Mouse (Mus musculus) v-Abl transformed pro-B cells (cell line): Measurements from ENCODE around the gene 6330409D20Rik.

Experiments
- in situ Hi-C, 2 experiments: fragments of 400-800 bp; cut with MboI; formaldehyde crosslinking; loops; one replicate each; pipeline ENCODE4 v1.15.1; 2025; ENCODE audit not compliant: unreplicated experiment in 2 of 2

Gene 6330409D20Rik

GRCm38 (mm10) chr2:32740916-32741272, at the start of gene 6330409D20Rik:
Gene 6330409D20Rik, minus strand, starts transcription at chr2:32741016.
- in situ Hi-C loops: no loop called here

- in situ Hi-C loops: loop anchor here (5.0 to 10.0 kb wide), 2 partner anchors 64 to 136 kb away; no protein-coding TSS in a partner anchor
These were observed 47.8 kb upstream of the 6330409D20Rik start for GRCm38 (mm10) chr2:32788581-32788980.

GRCm38 (mm10) chr2:32787176-32787575, 46.4 kb upstream of the 6330409D20Rik start:
- in situ Hi-C loops: loop anchor here (5.0 to 10.0 kb wide), 2 partner anchors 65 to 138 kb away; no protein-coding TSS in a partner anchor

- in situ Hi-C loops: loop anchor here in 1 of 2 experiments (10.0 kb wide), 1 partner anchor 141 kb away; no protein-coding TSS in a partner anchor
These were observed 43.3 kb upstream of the 6330409D20Rik start, which contains the start of gene Cfap157 for GRCm38 (mm10) chr2:32784048-32784681. Gene Cfap157, minus strand, starts transcription at chr2:32784428.

GRCm38 (mm10) chr2:32781710-32782109, 40.9 kb upstream of the 6330409D20Rik start:
- in situ Hi-C loops: loop anchor here in 1 of 2 experiments (10.0 kb wide), 1 partner anchor 143 kb away; no protein-coding TSS in a partner anchor

- in situ Hi-C loops: loop anchor here (10.0 kb wide), 1 partner anchor 145 kb away; no protein-coding TSS in a partner anchor
These were observed 38.9 kb upstream of the 6330409D20Rik start for GRCm38 (mm10) chr2:32779714-32780113.

GRCm38 (mm10) chr2:32779131-32779530, 38.3 kb upstream of the 6330409D20Rik start:
- in situ Hi-C loops: loop anchor here in 1 of 2 experiments (10.0 kb wide), 1 partner anchor 146 kb away; no protein-coding TSS in a partner anchor

GRCm38 (mm10) chr2:32778081-32778480, 37.3 kb upstream of the 6330409D20Rik start:
- in situ Hi-C loops: loop anchor here in 1 of 2 experiments (10.0 kb wide), 1 partner anchor 147 kb away; no protein-coding TSS in a partner anchor

GRCm38 (mm10) chr2:32776192-32776591, 35.4 kb upstream of the 6330409D20Rik start:
- in situ Hi-C loops: loop anchor here in 1 of 2 experiments (10.0 kb wide), 1 partner anchor 149 kb away; no protein-coding TSS in a partner anchor

- in situ Hi-C loops: loop anchor here in 1 of 2 experiments (10.0 kb wide), 1 partner anchor 149 kb away; no protein-coding TSS in a partner anchor
These were observed 34.7 kb upstream of the 6330409D20Rik start, which contains the start of the genes Ttc16 and Ptrh1 for GRCm38 (mm10) chr2:32775359-32776074. Gene Ttc16, minus strand, starts transcription at chr2:32775633. Gene Ptrh1, plus strand, starts transcription at chr2:32775786.

GRCm38 (mm10) chr2:32772626-32773279, 31.9 kb upstream of the 6330409D20Rik start:
- in situ Hi-C loops: loop anchor here (10.0 to 25.0 kb wide), 3 partner anchors 152 to 1960 kb away; partner anchors contain the start of genes 1700001O22Rik (in 1 of the 2), Garnl3 (in 1 of the 2) and Ntmt1 (in 1 of the 2)

GRCm38 (mm10) chr2:32771886-32772285, 31.1 kb upstream of the 6330409D20Rik start:
- in situ Hi-C loops: loop anchor here (10.0 to 25.0 kb wide), 3 partner anchors 153 to 1960 kb away; partner anchors contain the start of genes 1700001O22Rik (in 1 of the 2), Garnl3 (in 1 of the 2) and Ntmt1 (in 1 of the 2)

GRCm38 (mm10) chr2:32769327-32770085, 28.7 kb upstream of the 6330409D20Rik start:
- in situ Hi-C loops: loop anchor here (10.0 to 25.0 kb wide), 3 partner anchors 155 to 1957 kb away; partner anchors contain the start of genes 1700001O22Rik (in 1 of the 2), Garnl3 (in 1 of the 2) and Ntmt1 (in 1 of the 2)

- in situ Hi-C loops: loop anchor here (25.0 kb wide), 2 partner anchors 369 to 1956 kb away; partner anchors contain the start of genes 1700001O22Rik (in 1 of the 2), Garnl3 (in 1 of the 2) and Ntmt1 (in 1 of the 2)
These were observed 28.0 kb upstream of the 6330409D20Rik start for GRCm38 (mm10) chr2:32768661-32769285.

GRCm38 (mm10) chr2:32767241-32767640, 26.4 kb upstream of the 6330409D20Rik start:
- in situ Hi-C loops: loop anchor here (25.0 kb wide), 2 partner anchors 370 to 1955 kb away; partner anchors contain the start of genes 1700001O22Rik (in 1 of the 2), Garnl3 (in 1 of the 2) and Ntmt1 (in 1 of the 2)

GRCm38 (mm10) chr2:32763353-32763752, 22.5 kb upstream of the 6330409D20Rik start:
- in situ Hi-C loops: loop anchor here (25.0 kb wide), 2 partner anchors 374 to 1951 kb away; partner anchors contain the start of genes 1700001O22Rik (in 1 of the 2), Garnl3 (in 1 of the 2) and Ntmt1 (in 1 of the 2)

- in situ Hi-C loops: loop anchor here (25.0 kb wide), 2 partner anchors 375 to 1950 kb away; partner anchors contain the start of genes 1700001O22Rik (in 1 of the 2), Garnl3 (in 1 of the 2) and Ntmt1 (in 1 of the 2)
These were observed 21.0 kb upstream of the 6330409D20Rik start for GRCm38 (mm10) chr2:32761859-32762258.

GRCm38 (mm10) chr2:32761361-32761760, 20.5 kb upstream of the 6330409D20Rik start:
- in situ Hi-C loops: loop anchor here (25.0 kb wide), 2 partner anchors 376 to 1949 kb away; partner anchors contain the start of genes 1700001O22Rik (in 1 of the 2), Garnl3 (in 1 of the 2) and Ntmt1 (in 1 of the 2)
